Mouse (Mus musculus): ENCODE data around the gene Gm49369.

- TF ChIP-seq CTCF (conservative IDR thresholded peaks at IDR 0.05 in 1 of 2, IDR thresholded peaks at IDR 0.05 in 1 of 2; ENCODE audit: low read depth in 2 of 2, low read length in 2 of 2) (no peak), NELFE (IDR thresholded peaks at IDR 0.05; ENCODE audit: low read depth, low read length) (no peak), CHD1 (IDR thresholded peaks at IDR 0.05; ENCODE audit: low read depth, low read length) (no peak), KAT2A (IDR thresholded peaks at IDR 0.05; ENCODE audit: insufficient replicate concordance, low read length) (no peak), POLR2A (IDR thresholded peaks at IDR 0.05; ENCODE audit: low read depth, low read length) (no peak)
Observed at GRCm38 (mm10) chr7:142377233-142377925, 5.1 kb downstream of the Gm49369 start.

All from CH12.LX (cell line).